Mouse (Mus musculus) G1E (cell line): ENCODE measurements around the gene Olfr1037. TPM values are rescaled to one million over a fixed set of nuclear protein-coding genes. Genes with fewer than 3 reads are reported as not detected.
"Not testable (repeated sequence)": the region's sequence is repeated elsewhere in the genome, so short reads cannot be mapped to it uniquely, and the experiment has no call there.

Source experiments
- ATAC-seq: 2 replicates; pipeline ENCODE4 v1.8.0; 2016; ENCODE audit warnings: mild to moderate bottlenecking; ENCODE audit not compliant: insufficient number of reproducible peaks, poor library complexity, low FRiP score, severe bottlenecking; ENCODE audit errors: extremely low read depth
- DNase-seq: peaks from one replicate; pipeline ENCODE4 v3.0.0; 2012; ENCODE audit warnings: low spot score
- H3K27me3 ChIP-seq: 2 replicates; pipeline ENCODE4 v1.6.1; 2012; ENCODE audit warnings: mild to moderate bottlenecking, low read length, inconsistent platforms; ENCODE audit not compliant: insufficient read depth
- H3K36me3 ChIP-seq: replicated peaks from 2 replicates; pipeline ENCODE3; 2012; ENCODE audit warnings: mild to moderate bottlenecking, inconsistent platforms
- H3K4me1 ChIP-seq: 2 replicates; pipeline ENCODE4 v1.6.1; 2012; ENCODE audit warnings: low read depth, low read length, inconsistent platforms, mixed read lengths; ENCODE audit not compliant: insufficient read depth
- H3K4me3 ChIP-seq: 2 replicates; pipeline ENCODE4 v1.5.1; 2012; ENCODE audit warnings: low read depth, mild to moderate bottlenecking, inconsistent platforms, low read length, moderate library complexity, mixed read lengths
- H3K9me3 ChIP-seq: replicated peaks from 2 replicates; pipeline ENCODE4 v1.6.1; 2012; ENCODE audit warnings: inconsistent platforms
- CTCF ChIP-seq: IDR thresholded peaks from 2 replicates; pipeline ENCODE4 v1.5.1; 2012; ENCODE audit warnings: low read depth, low read length, inconsistent platforms, mixed read lengths
- GATA1 ChIP-seq: IDR thresholded peaks from 2 replicates; pipeline ENCODE4 v1.6.1; 2012; ENCODE audit warnings: borderline replicate concordance, low read length, inconsistent platforms, mixed read lengths
- GATA2 ChIP-seq: IDR thresholded peaks from 2 replicates; pipeline ENCODE4 v1.6.1; 2012; ENCODE audit warnings: low read depth, low read length, inconsistent platforms, borderline replicate concordance
- POLR2AphosphoS5 ChIP-seq: IDR thresholded peaks from 2 replicates; pipeline ENCODE4 v1.6.1; 2012; ENCODE audit warnings: low read depth, low read length, inconsistent platforms; ENCODE audit not compliant: insufficient replicate concordance
- TAL1 ChIP-seq: conservative IDR thresholded peaks from 2 replicates; pipeline ENCODE4 v1.6.1; 2012; ENCODE audit warnings: low read depth, low read length, inconsistent platforms, mixed read lengths
- polyA plus RNA-seq: library from polyadenylated mRNA; stranded (reverse); fragments of >175 nt; gene quantifications from 2 replicates; pipeline ENCODE4 v1.2.3, GENCODE M21; 2012
- total RNA-seq, 2 experiments: library from RNA; stranded (forward) in 1 of 2; stranded (reverse) in 1 of 2; fragments of 200-1000 nt in 1 of 2; fragments of >200 nt in 1 of 2; fragmentation: Nextera tagmentation in 1 of 2; gene quantifications; 2 replicates each; pipeline ENCODE4 v1.2.3; 2014 to 2017

Olfr1037 gene
- total RNA-seq (2014; fragmentation: Nextera tagmentation) (not detected in 2 replicates), total RNA-seq (2017) (0.11 and 0.29 TPM in 2 replicates), polyA plus RNA-seq (not detected in 2 replicates)

GRCm38 (mm10) chr2:86087285-86087684, at the start of gene Olfr1037:
Gene Olfr1037, minus strand, starts transcription at chr2:86087385.
- ATAC-seq = no peak
- H3K4me1 ChIP-seq = no peaks in the 10 kb centered on the region
- H3K4me3 ChIP-seq = no peak within 1 kb of the TSS
- H3K36me3 ChIP-seq = no peaks in the 10 kb centered on the region
- peaks cover 5% of the 10 kb centered on the region for H3K9me3 ChIP-seq
- TF ChIP-seq POLR2AphosphoS5 (no peak), GATA2 (no peak), TAL1 (no peak), CTCF (no peak), GATA1 (no peak)
- H3K27me3 ChIP-seq = no peaks in the 10 kb centered on the region
- DNase-seq = no peak

GRCm38 (mm10) chr2:86135828-86136227, 48.6 kb upstream of the Olfr1037 start, which contains the start of gene Olfr1039:
Gene Olfr1039, minus strand, starts transcription at chr2:86135928.
- DNase-seq = no peak
- no peak for TF ChIP-seq POLR2AphosphoS5

GRCm38 (mm10) chr2:86080478-86080877, 6.7 kb downstream of the Olfr1037 start:
- H3K9me3 ChIP-seq, H3K4me1 ChIP-seq, ATAC-seq, H3K27me3 ChIP-seq, DNase-seq, H3K4me3 ChIP-seq, H3K36me3 ChIP-seq: not testable (repeated sequence)

More at GRCm38 (mm10) chr2:86135828-86136227, 48.6 kb upstream of the Olfr1037 start, which contains the start of gene Olfr1039:
- Histone ChIP-seq H3K36me3 (no peaks in the 10 kb centered on the region), H3K4me3 (no peak within 1 kb of the TSS), H3K9me3 (peaks cover 3% of the 10 kb centered on the region; the same call in 1 of the 2 replicates), H3K4me1 (no peaks in the 10 kb centered on the region), H3K27me3 (no peaks in the 10 kb centered on the region)
- no peak for ATAC-seq

- not testable (repeated sequence) for ATAC-seq, H3K27me3 ChIP-seq, H3K9me3 ChIP-seq, H3K4me3 ChIP-seq, DNase-seq, H3K4me1 ChIP-seq, H3K36me3 ChIP-seq
Measured at GRCm38 (mm10) chr2:86073692-86074091, 13.5 kb downstream of the Olfr1037 start, which contains the start of gene Olfr1036. Gene Olfr1036, plus strand, starts transcription at chr2:86073992.

- Histone ChIP-seq H3K9me3 (peaks cover 6% of the 10 kb centered on the region; the same call in 1 of the 2 replicates), H3K4me3 (no peak overlapping the region), H3K27me3 (no peaks in the 10 kb centered on the region), H3K4me1 (no peaks in the 10 kb centered on the region), H3K36me3 (no peaks in the 10 kb centered on the region)
- DNase-seq = no peak
- TF ChIP-seq POLR2AphosphoS5 = no peak
- TF ChIP-seq GATA2 = no peak
- TF ChIP-seq TAL1 = no peak
- TF ChIP-seq CTCF = no peak
- no peak for TF ChIP-seq GATA1
- ATAC-seq = no peak
Measured at GRCm38 (mm10) chr2:86070189-86070588, 17.0 kb downstream of the Olfr1037 start.

GRCm38 (mm10) chr2:86063766-86064165, 23.4 kb downstream of the Olfr1037 start:
- not testable (repeated sequence) for ATAC-seq, DNase-seq, H3K9me3 ChIP-seq, H3K27me3 ChIP-seq, H3K36me3 ChIP-seq, H3K4me1 ChIP-seq, H3K4me3 ChIP-seq

GRCm38 (mm10) chr2:86050777-86051176, 36.4 kb downstream of the Olfr1037 start:
- H3K4me1 ChIP-seq, H3K9me3 ChIP-seq, ATAC-seq, H3K4me3 ChIP-seq, H3K27me3 ChIP-seq, DNase-seq, H3K36me3 ChIP-seq: not testable (repeated sequence)

GRCm38 (mm10) chr2:86045561-86045960, 41.6 kb downstream of the Olfr1037 start, which contains the start of gene Olfr1034:
Gene Olfr1034, plus strand, starts transcription at chr2:86045861.
- Histone ChIP-seq H3K36me3 (no peaks in the 10 kb centered on the region), H3K27me3 (no peaks in the 10 kb centered on the region), H3K4me3 (no peak within 1 kb of the TSS), H3K9me3 (no peaks in the 10 kb centered on the region), H3K4me1 (no peaks in the 10 kb centered on the region)
- ATAC-seq (no peak), DNase-seq (no peak)
- TF ChIP-seq POLR2AphosphoS5 (no peak), GATA2 (no peak), CTCF (no peak), TAL1 (no peak), GATA1 (no peak)

Other genes with a start within 250 kb of the Olfr1037 start
Only the 20 nearest of the 30 such genes appear.
- gene Olfr1026, start 165.8 kb downstream of the Olfr1037 start, total RNA-seq (2014; fragmentation: Nextera tagmentation) = not detected in 2 replicates
- gene Olfr1026, start 165.8 kb downstream of the Olfr1037 start, total RNA-seq (2017) = 0.16 TPM in 1 of 2 replicates, not detected in the other
- gene Olfr1026, start 165.8 kb downstream of the Olfr1037 start, polyA plus RNA-seq = not detected in 2 replicates
- gene Olfr1028, start 136.9 kb downstream of the Olfr1037 start, total RNA-seq (2014; fragmentation: Nextera tagmentation) = not detected in 2 replicates
- gene Olfr1028, start 136.9 kb downstream of the Olfr1037 start, total RNA-seq (2017) = 0.06 and 0.11 TPM in 2 replicates
- not detected in 2 replicates for gene Olfr1028, start 136.9 kb downstream of the Olfr1037 start, polyA plus RNA-seq
- gene Olfr1029, start 113.5 kb downstream of the Olfr1037 start, total RNA-seq (2014; fragmentation: Nextera tagmentation) = not detected in 2 replicates
- 0.12 and 0.16 TPM in 2 replicates for gene Olfr1029, start 113.5 kb downstream of the Olfr1037 start, total RNA-seq (2017)
- gene Olfr1029, start 113.5 kb downstream of the Olfr1037 start, polyA plus RNA-seq = not detected in 2 replicates
- gene Olfr1030, start 108.1 kb downstream of the Olfr1037 start, total RNA-seq (2014; fragmentation: Nextera tagmentation) = not detected in 2 replicates
- gene Olfr1030, start 108.1 kb downstream of the Olfr1037 start, total RNA-seq (2017) = under 0.01 and 0.06 TPM in 2 replicates
- gene Olfr1030, start 108.1 kb downstream of the Olfr1037 start, polyA plus RNA-seq = not detected in 2 replicates
- not detected in 2 replicates for gene Olfr1031, start 97.1 kb downstream of the Olfr1037 start, total RNA-seq (2014; fragmentation: Nextera tagmentation)
- gene Olfr1031, start 97.1 kb downstream of the Olfr1037 start, total RNA-seq (2017) = not detected in 2 replicates
- gene Olfr1031, start 97.1 kb downstream of the Olfr1037 start, polyA plus RNA-seq = not detected in 2 replicates
- not detected in 2 replicates for gene Olfr1032, start 81.8 kb downstream of the Olfr1037 start, total RNA-seq (2014; fragmentation: Nextera tagmentation)
- gene Olfr1032, start 81.8 kb downstream of the Olfr1037 start, total RNA-seq (2017) = not detected in 2 replicates
- gene Olfr1032, start 81.8 kb downstream of the Olfr1037 start, polyA plus RNA-seq = not detected in 2 replicates
- gene Olfr1033, start 66.8 kb downstream of the Olfr1037 start, total RNA-seq (2014; fragmentation: Nextera tagmentation) = not detected in 2 replicates
- gene Olfr1033, start 66.8 kb downstream of the Olfr1037 start, total RNA-seq (2017) = not detected in 2 replicates
- not detected in 2 replicates for gene Olfr1033, start 66.8 kb downstream of the Olfr1037 start, polyA plus RNA-seq
- not detected in 2 replicates for gene Olfr1034, start 41.5 kb downstream of the Olfr1037 start, total RNA-seq (2014; fragmentation: Nextera tagmentation)
- gene Olfr1034, start 41.5 kb downstream of the Olfr1037 start, total RNA-seq (2017) = 0.12 TPM in 1 of 2 replicates, not detected in the other
- gene Olfr1034, start 41.5 kb downstream of the Olfr1037 start, polyA plus RNA-seq = not detected in 2 replicates
- not detected in 2 replicates for gene Olfr1036, start 13.4 kb downstream of the Olfr1037 start, total RNA-seq (2014; fragmentation: Nextera tagmentation)
- 0.11 and 0.17 TPM in 2 replicates for gene Olfr1036, start 13.4 kb downstream of the Olfr1037 start, total RNA-seq (2017)
- gene Olfr1036, start 13.4 kb downstream of the Olfr1037 start, polyA plus RNA-seq = not detected in 2 replicates
- not detected in 2 replicates for gene Olfr1039, start 48.5 kb upstream of the Olfr1037 start, total RNA-seq (2014; fragmentation: Nextera tagmentation)
- 0.22 TPM in 1 of 2 replicates, not detected in the other for gene Olfr1039, start 48.5 kb upstream of the Olfr1037 start, total RNA-seq (2017)
- not detected in 2 replicates for gene Olfr1039, start 48.5 kb upstream of the Olfr1037 start, polyA plus RNA-seq
- gene Olfr1040, start 59.3 kb upstream of the Olfr1037 start, total RNA-seq (2014; fragmentation: Nextera tagmentation) = not detected in 2 replicates
- 0.46 TPM in 1 of 2 replicates, not detected in the other for gene Olfr1040, start 59.3 kb upstream of the Olfr1037 start, total RNA-seq (2017)
- gene Olfr1040, start 59.3 kb upstream of the Olfr1037 start, polyA plus RNA-seq = not detected in 2 replicates
- gene Olfr1042, start 74.5 kb upstream of the Olfr1037 start, total RNA-seq (2014; fragmentation: Nextera tagmentation) = not detected in 2 replicates
- 0.11 TPM in 1 of 2 replicates, not detected in the other for gene Olfr1042, start 74.5 kb upstream of the Olfr1037 start, total RNA-seq (2017)
- gene Olfr1042, start 74.5 kb upstream of the Olfr1037 start, polyA plus RNA-seq = not detected in 2 replicates
- not detected in 2 replicates for gene Olfr1043, start 80.1 kb upstream of the Olfr1037 start, total RNA-seq (2014; fragmentation: Nextera tagmentation)
- gene Olfr1043, start 80.1 kb upstream of the Olfr1037 start, total RNA-seq (2017) = not detected in 2 replicates
- gene Olfr1043, start 80.1 kb upstream of the Olfr1037 start, polyA plus RNA-seq = not detected in 2 replicates
- not detected in 2 replicates for gene Olfr1044, start 90.4 kb upstream of the Olfr1037 start, total RNA-seq (2014; fragmentation: Nextera tagmentation)
- 0.17 and 0.38 TPM in 2 replicates for gene Olfr1044, start 90.4 kb upstream of the Olfr1037 start, total RNA-seq (2017)
- gene Olfr1044, start 90.4 kb upstream of the Olfr1037 start, polyA plus RNA-seq = not detected in 2 replicates
- gene Olfr52, start 98.3 kb upstream of the Olfr1037 start, total RNA-seq (2014; fragmentation: Nextera tagmentation) = not detected in 2 replicates
- gene Olfr52, start 98.3 kb upstream of the Olfr1037 start, total RNA-seq (2017) = 0.11 and 0.17 TPM in 2 replicates
- gene Olfr52, start 98.3 kb upstream of the Olfr1037 start, polyA plus RNA-seq = not detected in 2 replicates
- gene Olfr1045, start 115.6 kb upstream of the Olfr1037 start, total RNA-seq (2014; fragmentation: Nextera tagmentation) = not detected in 2 replicates
- 0.16 and 0.17 TPM in 2 replicates for gene Olfr1045, start 115.6 kb upstream of the Olfr1037 start, total RNA-seq (2017)
- gene Olfr1045, start 115.6 kb upstream of the Olfr1037 start, polyA plus RNA-seq = not detected in 2 replicates
- gene Olfr1046, start 131.9 kb upstream of the Olfr1037 start, total RNA-seq (2014; fragmentation: Nextera tagmentation) = not detected in 2 replicates
- gene Olfr1046, start 131.9 kb upstream of the Olfr1037 start, total RNA-seq (2017) = 0.16 TPM in 1 of 2 replicates, not detected in the other
- gene Olfr1046, start 131.9 kb upstream of the Olfr1037 start, polyA plus RNA-seq = not detected in 2 replicates
- gene Olfr1047, start 144.0 kb upstream of the Olfr1037 start, total RNA-seq (2014; fragmentation: Nextera tagmentation) = not detected in 2 replicates
- not detected in 2 replicates for gene Olfr1047, start 144.0 kb upstream of the Olfr1037 start, total RNA-seq (2017)
- not detected in 2 replicates for gene Olfr1047, start 144.0 kb upstream of the Olfr1037 start, polyA plus RNA-seq
- gene Olfr1048, start 152.9 kb upstream of the Olfr1037 start, total RNA-seq (2014; fragmentation: Nextera tagmentation) = not detected in 2 replicates
- gene Olfr1048, start 152.9 kb upstream of the Olfr1037 start, total RNA-seq (2017) = 0.06 and 0.27 TPM in 2 replicates
- not detected in 2 replicates for gene Olfr1048, start 152.9 kb upstream of the Olfr1037 start, polyA plus RNA-seq
- not detected in 2 replicates for gene Olfr1049, start 170.9 kb upstream of the Olfr1037 start, total RNA-seq (2014; fragmentation: Nextera tagmentation)
- not detected in 2 replicates for gene Olfr1049, start 170.9 kb upstream of the Olfr1037 start, total RNA-seq (2017)
- gene Olfr1049, start 170.9 kb upstream of the Olfr1037 start, polyA plus RNA-seq = not detected in 2 replicates